Mouse (Mus musculus): ENCODE data around the gene Smyd2. TPM values are rescaled to one million over a fixed set of nuclear protein-coding genes. Genes with fewer than 3 reads are reported as not detected.

Gene Smyd2
- total and polyA plus RNA-seq, 2 experiments from 2014 or later = 218 to 239 TPM

GRCm38 (mm10) chr1:189854646-189855045, 67.5 kb downstream of the Smyd2 start:
- H3K4me3 ChIP-seq (ENCODE audit: low read depth, low read length) = no peak overlapping the region
- H3K27me3 ChIP-seq (ENCODE audit: control insufficient read depth, insufficient read depth, low read length) = no peaks in the 10 kb centered on the region
- H3K9ac ChIP-seq (replicated peaks; ENCODE audit: low read depth, low read length) = no peak overlapping the region
- no peaks in the 10 kb centered on the region for H3K9me3 ChIP-seq (replicated peaks; ENCODE audit: control insufficient read depth, low read length)
- DNase-seq (ENCODE audit: low spot score) (no peak), ATAC-seq (ENCODE audit: insufficient read depth, low read depth) (no peak)
- 0 out of 2 replicates have a peak, but pooled peaks cover 2% of the 10 kb centered on the region for H3K4me1 ChIP-seq (ENCODE audit: control insufficient read depth, insufficient read depth)
- no peak overlapping the region for H3K4me2 ChIP-seq (ENCODE audit: low read depth, low read length)
- TF ChIP-seq CTCF (IDR thresholded peaks at IDR 0.05; ENCODE audit: low read depth) (no peak), EP300 (IDR thresholded peaks at IDR 0.05; ENCODE audit: low read depth) (no peak)
- peaks cover 72% of the 10 kb centered on the region for H3K36me3 ChIP-seq (replicated peaks; ENCODE audit: control insufficient read depth, insufficient read depth, low read length)
- WGBS = 87% methylated on average over 13 of the region's 13 CpGs
- H3K27ac ChIP-seq (ENCODE audit: low read depth) = no peak overlapping the region

GRCm38 (mm10) chr1:189852456-189852855, 69.7 kb downstream of the Smyd2 start:
- H3K36me3 ChIP-seq (replicated peaks; ENCODE audit: control insufficient read depth, insufficient read depth, low read length) = peaks cover 74% of the 10 kb centered on the region
- no peak overlapping the region for H3K9ac ChIP-seq (replicated peaks; ENCODE audit: low read depth, low read length)
- H3K27ac ChIP-seq (ENCODE audit: low read depth) = no peak overlapping the region
- DNase-seq (ENCODE audit: low spot score) (no peak), ATAC-seq (ENCODE audit: insufficient read depth, low read depth) (no peak)
- TF ChIP-seq EP300 (IDR thresholded peaks at IDR 0.05; ENCODE audit: low read depth) (no peak), CTCF (IDR thresholded peaks at IDR 0.05; ENCODE audit: low read depth) (no peak)
- no peaks in the 10 kb centered on the region for H3K9me3 ChIP-seq (replicated peaks; ENCODE audit: control insufficient read depth, low read length)
- no peak overlapping the region for H3K4me2 ChIP-seq (ENCODE audit: low read depth, low read length)
- H3K4me3 ChIP-seq (ENCODE audit: low read depth, low read length) = no peak overlapping the region
- 0 out of 2 replicates have a peak, but pooled peaks cover 6% of the 10 kb centered on the region for H3K4me1 ChIP-seq (ENCODE audit: control insufficient read depth, insufficient read depth)
- 80% methylated on average over 7 of the region's 7 CpGs for WGBS
- no peaks in the 10 kb centered on the region for H3K27me3 ChIP-seq (ENCODE audit: control insufficient read depth, insufficient read depth, low read length)

DNA sequence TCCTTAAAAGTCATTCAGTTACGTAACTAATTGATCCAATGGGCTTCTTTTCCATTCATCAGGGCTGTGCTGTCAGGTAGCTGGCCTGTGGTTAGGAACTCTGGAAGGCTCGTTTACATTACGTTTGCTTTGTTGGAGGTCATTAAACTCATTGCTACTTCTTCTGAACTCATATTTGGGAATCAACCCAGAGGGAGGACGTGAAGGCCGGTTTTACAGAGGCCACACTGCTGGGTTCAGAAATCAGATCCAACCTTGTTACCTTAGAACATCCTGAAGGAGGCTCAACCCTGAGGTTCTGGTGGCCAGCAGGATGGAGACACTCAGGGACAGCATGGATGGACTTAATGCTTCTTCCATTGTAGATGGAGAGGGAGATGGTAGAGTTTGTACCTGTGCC, 70.1 kb downstream of the Smyd2 start:
- TF ChIP-seq EP300 (IDR thresholded peaks at IDR 0.05; ENCODE audit: low read depth) (no peak), CTCF (IDR thresholded peaks at IDR 0.05; ENCODE audit: low read depth) (no peak)
- Histone ChIP-seq H3K9ac (replicated peaks; ENCODE audit: low read depth, low read length) (no peak overlapping the region), H3K4me3 (ENCODE audit: low read depth, low read length) (no peak overlapping the region), H3K36me3 (replicated peaks; ENCODE audit: control insufficient read depth, insufficient read depth, low read length) (peaks cover 74% of the 10 kb centered on the region), H3K27me3 (ENCODE audit: control insufficient read depth, insufficient read depth, low read length) (no peaks in the 10 kb centered on the region), H3K4me1 (ENCODE audit: control insufficient read depth, insufficient read depth) (0 out of 2 replicates have a peak, but pooled peaks cover 6% of the 10 kb centered on the region), H3K4me2 (ENCODE audit: low read depth, low read length) (no peak overlapping the region), H3K9me3 (replicated peaks; ENCODE audit: control insufficient read depth, low read length) (no peaks in the 10 kb centered on the region), H3K27ac (ENCODE audit: low read depth) (no peak overlapping the region)
- DNase-seq (ENCODE audit: low spot score) = no peak
- WGBS = 88% methylated on average over 5 of the region's 5 CpGs
- no peak for ATAC-seq (ENCODE audit: insufficient read depth, low read depth)

- Histone ChIP-seq H3K4me3 (ENCODE audit: low read depth, low read length) (no peak overlapping the region), H3K27me3 (ENCODE audit: control insufficient read depth, insufficient read depth, low read length) (no peaks in the 10 kb centered on the region), H3K4me2 (ENCODE audit: low read depth, low read length) (no peak overlapping the region), H3K9me3 (replicated peaks; ENCODE audit: control insufficient read depth, low read length) (no peaks in the 10 kb centered on the region), H3K36me3 (replicated peaks; ENCODE audit: control insufficient read depth, insufficient read depth, low read length) (peaks cover 70% of the 10 kb centered on the region), H3K9ac (replicated peaks; ENCODE audit: low read depth, low read length) (no peak overlapping the region), H3K27ac (ENCODE audit: low read depth) (no peak overlapping the region), H3K4me1 (ENCODE audit: control insufficient read depth, insufficient read depth) (0 out of 2 replicates have a peak, but pooled peaks cover 6% of the 10 kb centered on the region)
- no peak for TF ChIP-seq EP300 (IDR thresholded peaks at IDR 0.05; ENCODE audit: low read depth)
- TF ChIP-seq CTCF (IDR thresholded peaks at IDR 0.05; ENCODE audit: low read depth) = no peak
- ATAC-seq (ENCODE audit: insufficient read depth, low read depth) (peak; percentile 51; the same call in 1 of the 2 replicates), DNase-seq (ENCODE audit: low spot score) (peak; percentile 29)
- WGBS = 47% methylated on average over 11 of the region's 11 CpGs
Observed at GRCm38 (mm10) chr1:189849550-189849949, 72.6 kb downstream of the Smyd2 start.

- no peak for TF ChIP-seq CTCF (IDR thresholded peaks at IDR 0.05; ENCODE audit: low read depth)
- WGBS = 90% methylated on average over 2 of the region's 2 CpGs
- Histone ChIP-seq H3K27me3 (ENCODE audit: control insufficient read depth, insufficient read depth, low read length) (no peaks in the 10 kb centered on the region), H3K9me3 (replicated peaks; ENCODE audit: control insufficient read depth, low read length) (no peaks in the 10 kb centered on the region), H3K4me3 (ENCODE audit: low read depth, low read length) (no peak overlapping the region), H3K27ac (ENCODE audit: low read depth) (no peak overlapping the region), H3K36me3 (replicated peaks; ENCODE audit: control insufficient read depth, insufficient read depth, low read length) (peaks cover 74% of the 10 kb centered on the region), H3K9ac (replicated peaks; ENCODE audit: low read depth, low read length) (no peak overlapping the region), H3K4me1 (ENCODE audit: control insufficient read depth, insufficient read depth) (0 out of 2 replicates have a peak, but pooled peaks cover 6% of the 10 kb centered on the region), H3K4me2 (ENCODE audit: low read depth, low read length) (no peak overlapping the region)
- ATAC-seq (ENCODE audit: insufficient read depth, low read depth) = no peak
- DNase-seq (ENCODE audit: low spot score) = no peak
Observed at GRCm38 (mm10) chr1:189846319-189846718, 75.8 kb downstream of the Smyd2 start.

DNA sequence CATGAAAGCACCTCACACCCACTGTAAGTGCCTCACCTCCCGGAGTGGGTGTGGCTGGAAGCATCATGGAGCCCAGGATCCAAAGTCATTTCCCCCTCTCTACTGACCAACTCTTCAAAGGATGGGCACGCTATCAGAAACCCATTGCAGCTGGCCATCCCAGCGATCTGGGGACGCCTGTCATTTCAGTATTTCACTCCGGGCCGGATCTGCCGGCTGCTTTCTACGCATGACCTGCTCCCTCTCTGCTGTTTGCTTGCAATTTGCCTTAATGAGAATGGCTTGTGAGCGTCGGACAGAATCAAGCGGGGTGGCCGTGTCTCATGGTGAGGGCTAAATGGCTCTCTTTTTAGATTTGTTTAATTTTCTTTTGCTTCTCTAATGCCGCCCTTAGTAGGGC, 88.0 kb downstream of the Smyd2 start:
- WGBS = 90% methylated on average over 13 of the region's 13 CpGs
- H3K9ac ChIP-seq (replicated peaks; ENCODE audit: low read depth, low read length) = no peak overlapping the region
- no peak overlapping the region for H3K4me3 ChIP-seq (ENCODE audit: low read depth, low read length)
- H3K27me3 ChIP-seq (ENCODE audit: control insufficient read depth, insufficient read depth, low read length) = no peaks in the 10 kb centered on the region
- no peak overlapping the region for H3K27ac ChIP-seq (ENCODE audit: low read depth)
- H3K9me3 ChIP-seq (replicated peaks; ENCODE audit: control insufficient read depth, low read length) = no peaks in the 10 kb centered on the region
- H3K36me3 ChIP-seq (replicated peaks; ENCODE audit: control insufficient read depth, insufficient read depth, low read length) = peaks cover 40% of the 10 kb centered on the region
- TF ChIP-seq CTCF (IDR thresholded peaks at IDR 0.05; ENCODE audit: low read depth) (no peak), EP300 (IDR thresholded peaks at IDR 0.05; ENCODE audit: low read depth) (no peak)
- DNase-seq (ENCODE audit: low spot score) (no peak), ATAC-seq (ENCODE audit: insufficient read depth, low read depth) (no peak)
- peaks cover 7% of the 10 kb centered on the region; the same call in 1 of the 2 replicates for H3K4me1 ChIP-seq (ENCODE audit: control insufficient read depth, insufficient read depth)
- H3K4me2 ChIP-seq (ENCODE audit: low read depth, low read length) = no peak overlapping the region
